Mouse (Mus musculus) Patski (cell line): Measurements from ENCODE around the gene Mst1r. TPM values are rescaled to one million over a fixed set of nuclear protein-coding genes. Genes with fewer than 3 reads are reported as not detected.

ENCODE experiments used
- ATAC-seq: fragments of 100-300 bp; one replicate; pipeline ENCODE4 v1.8.0; 2021
- CTCF ChIA-PET: fragments of 350-600 bp; sonication (Branson Sonifier 250); formaldehyde crosslinking; loops from one replicate; lab custom pipeline; 2022; ENCODE audit warnings: inconsistent platforms; lab: Charles Lee
- POLR2A ChIA-PET: fragments of 350-600 bp; sonication (Branson Sonifier 250); formaldehyde crosslinking; loops from one replicate; lab custom pipeline; 2022; ENCODE audit warnings: antibody characterized with exemption, inconsistent platforms; lab: Charles Lee
- DNase-seq: peaks from one replicate; pipeline ENCODE4 v3.0.0-alpha.2; 2011; ENCODE audit warnings: low read depth, low spot score
- H3K27me3 ChIP-seq: fragments of 371-371 bp; one replicate; pipeline ENCODE4 v1.5.1; 2021
- CTCF ChIP-seq: fragments of 100-300 bp; IDR thresholded peaks from one replicate; pipeline ENCODE4 v1.5.1; 2021
- in situ Hi-C: fragments of 300-500 bp; cut with MboI; formaldehyde crosslinking; loops from 3 replicates; pipeline ENCODE4 v1.11.1; 2018; ENCODE audit warnings: low pct_unique_long_range_greater_than_20kb, mixed read lengths
- polyA plus RNA-seq: library from polyadenylated mRNA; unstranded; gene quantifications from one replicate; pipeline ENCODE4 v1.2.3, GENCODE M21; 2021

Mst1r gene
- polyA plus RNA-seq, 1 experiment from 2014 or later, result 0.12 TPM

GRCm38 (mm10) chr9:107890260-107890659, 16.4 kb upstream of the Mst1r start:
- no peak for TF ChIP-seq CTCF
- ChIA-PET POLR2A (interaction anchor here (1.8 kb wide), 1 partner anchor 18 kb away, joined by 5 read pairs; the partner anchor contains the start of gene Rbm6), CTCF (interaction anchor here (7.8 kb wide), 1 partner anchor 15 kb away, joined by 43 read pairs; the partner anchor contains the start of gene Mst1r)
- ATAC-seq, result no peak
- no peak for DNase-seq
- in situ Hi-C loops, result loop anchor here (5.0 kb wide), 1 partner anchor 167 kb away; no protein-coding TSS in a partner anchor
- no peaks in the 10 kb centered on the region for H3K27me3 ChIP-seq

- H3K27me3 ChIP-seq, result no peaks in the 10 kb centered on the region
- ChIA-PET POLR2A (interaction anchor here (1.8 kb wide), 1 partner anchor 18 kb away, joined by 5 read pairs; the partner anchor contains the start of gene Rbm6), CTCF (interaction anchor here (0.8 to 7.8 kb wide), 3 partner anchors 9 to 71 kb away, joined by 3 to 43 read pairs (median 3); partner anchors contain the start of gene Mst1r)
- TF ChIP-seq CTCF, result peak; percentile 68
- no peak for DNase-seq
- no peak for ATAC-seq
- in situ Hi-C loops, result loop anchor here (5.0 kb wide), 1 partner anchor 166 kb away; no protein-coding TSS in a partner anchor
Observed at GRCm38 (mm10) chr9:107891023-107891422, 15.7 kb upstream of the Mst1r start.

- CTCF ChIA-PET, result no interaction called here
- POLR2A ChIA-PET, result no interaction called here
- in situ Hi-C loops, result no loop called here
- no peak for DNase-seq
- TF ChIP-seq CTCF, result no peak
- H3K27me3 ChIP-seq, result no peaks in the 10 kb centered on the region
- no peak for ATAC-seq
Observed at GRCm38 (mm10) chr9:107898563-107898962, 8.1 kb upstream of the Mst1r start.

DNA sequence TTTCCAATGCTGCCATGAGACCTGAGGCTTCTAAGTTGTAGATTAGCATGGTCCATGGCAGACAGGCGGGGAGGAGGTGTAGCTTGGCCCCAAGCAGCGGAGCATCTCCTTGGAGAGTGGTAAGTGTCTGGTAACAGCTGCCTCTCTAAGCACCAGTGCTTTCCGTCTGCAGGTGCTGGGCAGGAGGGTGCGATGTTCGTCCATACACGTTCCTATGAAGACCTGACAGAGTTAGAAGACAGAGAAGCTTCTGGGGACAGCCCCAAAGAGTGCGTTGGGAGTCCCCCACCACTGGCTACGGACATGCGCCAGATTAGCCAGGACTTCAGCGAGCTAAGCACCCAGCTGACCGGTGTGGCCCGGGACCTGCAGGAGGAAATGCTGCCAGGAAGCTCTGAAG, 6.8 kb upstream of the Mst1r start:
- DNase-seq (no peak), ATAC-seq (no peak)
- ChIA-PET POLR2A (no interaction called here), CTCF (interaction anchor here (0.8 to 1.7 kb wide), 3 partner anchors 9 to 153 kb away, joined by 3 to 4 read pairs (median 3); partner anchors contain the start of gene Amigo3)
- in situ Hi-C loops, result no loop called here
- H3K27me3 ChIP-seq, result no peaks in the 10 kb centered on the region
- no peak for TF ChIP-seq CTCF

DNA sequence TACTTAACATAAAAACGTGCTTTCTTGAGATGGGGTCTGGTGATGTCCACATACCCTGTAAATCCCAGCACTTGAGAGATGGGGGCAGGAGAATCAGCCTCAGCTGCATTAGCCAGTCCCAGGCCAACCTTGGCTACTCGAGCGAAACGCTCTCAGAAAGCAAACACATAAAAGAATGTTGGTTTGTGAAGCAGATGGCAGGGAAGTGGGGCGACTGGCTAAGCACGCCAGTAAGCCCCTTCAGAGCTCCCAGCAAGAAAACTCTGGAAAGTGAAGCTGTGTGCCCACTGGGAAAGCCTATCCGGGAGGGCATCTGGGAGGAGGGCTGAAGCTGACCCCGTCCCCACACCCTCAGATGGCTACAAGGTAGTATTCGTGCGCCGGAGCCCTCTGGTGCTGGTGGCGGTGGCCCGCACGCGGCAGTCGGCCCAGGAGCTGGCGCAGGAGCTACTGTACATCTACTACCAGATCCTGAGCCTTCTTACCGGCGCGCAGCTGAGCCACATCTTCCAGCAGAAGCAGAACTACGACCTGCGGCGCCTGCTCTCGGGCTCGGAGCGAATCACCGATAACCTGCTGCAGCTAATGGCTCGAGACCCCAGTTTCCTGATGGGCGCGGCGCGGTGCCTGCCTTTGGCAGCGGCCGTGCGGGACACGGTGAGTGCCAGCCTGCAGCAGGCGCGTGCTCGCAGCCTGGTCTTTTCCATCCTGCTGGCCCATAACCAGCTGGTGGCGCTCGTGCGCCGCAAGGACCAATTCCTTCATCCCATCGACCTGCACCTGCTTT, 5.6 kb upstream of the Mst1r start:
- ATAC-seq (no peak), DNase-seq (no peak)
- CTCF ChIA-PET, result interaction anchor here (1.7 to 7.9 kb wide), 2 partner anchors 61 to 152 kb away, joined by 4 to 65 read pairs; partner anchors contain the start of gene Amigo3
- POLR2A ChIA-PET, result no interaction called here
- no peaks in the 10 kb centered on the region for H3K27me3 ChIP-seq
- TF ChIP-seq CTCF, result no peak
- in situ Hi-C loops, result no loop called here

GRCm38 (mm10) chr9:107901627-107901914, 5.1 kb upstream of the Mst1r start:
- H3K27me3 ChIP-seq, result no peaks in the 10 kb centered on the region
- ChIA-PET CTCF (interaction anchor here (7.9 kb wide), 1 partner anchor 60 kb away, joined by 65 read pairs; no protein-coding TSS in a partner anchor), POLR2A (no interaction called here)
- DNase-seq (no peak), ATAC-seq (no peak)
- TF ChIP-seq CTCF, result no peak
- in situ Hi-C loops, result no loop called here

GRCm38 (mm10) chr9:107904726-107905125, 1.9 kb upstream of the Mst1r start:
- POLR2A ChIA-PET, result interaction anchor here (1.0 to 1.6 kb wide), 4 partner anchors 12 to 98 kb away, joined by 3 to 4 read pairs (median 4); no protein-coding TSS in a partner anchor
- no peak for TF ChIP-seq CTCF
- no peaks in the 10 kb centered on the region for H3K27me3 ChIP-seq
- DNase-seq, result no peak
- in situ Hi-C loops, result loop anchor here (5.0 kb wide), 1 partner anchor 58 kb away; no protein-coding TSS in a partner anchor
- CTCF ChIA-PET, result interaction anchor here (0.7 to 7.9 kb wide), 26 partner anchors 11 to 162 kb away, joined by 3 to 65 read pairs (median 6); partner anchors contain the start of genes Amigo3, Ip6k1, Mon1a and Uba7
- ATAC-seq, result peak; percentile 46

DNA sequence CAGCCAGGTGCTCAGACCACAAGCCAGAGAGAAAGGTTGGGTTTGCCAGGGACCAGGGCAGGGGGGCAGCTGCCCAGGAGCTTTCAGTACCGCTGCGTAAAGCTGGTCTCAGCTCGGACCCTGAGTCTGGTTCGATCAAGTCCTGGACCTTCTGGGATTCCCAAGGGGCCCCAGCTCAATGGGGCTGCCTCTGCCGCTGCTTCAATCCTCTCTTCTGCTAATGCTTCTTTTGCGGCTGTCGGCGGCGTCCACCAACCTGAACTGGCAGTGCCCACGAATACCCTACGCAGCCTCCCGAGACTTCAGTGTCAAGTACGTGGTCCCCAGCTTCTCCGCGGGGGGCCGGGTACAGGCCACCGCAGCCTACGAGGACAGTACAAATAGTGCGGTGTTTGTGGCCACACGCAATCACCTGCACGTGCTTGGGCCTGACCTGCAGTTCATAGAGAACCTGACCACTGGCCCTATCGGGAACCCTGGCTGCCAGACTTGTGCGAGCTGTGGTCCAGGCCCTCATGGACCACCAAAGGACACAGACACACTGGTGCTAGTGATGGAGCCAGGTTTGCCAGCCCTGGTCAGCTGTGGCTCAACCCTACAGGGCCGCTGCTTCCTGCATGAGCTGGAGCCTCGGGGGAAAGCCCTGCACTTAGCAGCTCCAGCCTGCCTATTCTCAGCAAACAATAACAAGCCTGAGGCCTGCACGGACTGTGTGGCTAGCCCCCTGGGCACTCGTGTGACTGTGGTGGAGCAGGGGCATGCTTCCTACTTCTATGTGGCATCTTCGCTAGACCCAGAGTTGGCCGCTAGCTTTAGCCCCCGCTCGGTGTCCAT, 511 bp downstream of the Mst1r start:
- POLR2A ChIA-PET, result interaction anchor here (1.0 to 1.1 kb wide), 2 partner anchors 10 to 26 kb away, joined by 3 to 4 read pairs; no protein-coding TSS in a partner anchor
- DNase-seq, result no peak
- ATAC-seq, result no peak

DNA sequence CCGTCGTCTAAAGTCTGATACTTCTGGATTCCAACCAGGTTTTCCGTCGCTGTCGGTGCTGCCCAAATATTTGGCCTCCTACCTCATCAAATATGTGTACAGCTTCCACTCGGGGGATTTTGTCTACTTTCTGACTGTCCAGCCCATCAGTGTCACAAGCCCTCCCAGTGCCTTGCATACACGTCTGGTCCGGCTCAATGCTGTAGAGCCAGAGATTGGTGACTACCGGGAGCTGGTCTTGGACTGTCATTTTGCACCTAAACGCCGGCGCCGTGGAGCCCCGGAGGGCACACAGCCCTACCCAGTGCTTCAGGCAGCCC, 1.1 kb downstream of the Mst1r start:
- ATAC-seq, result no peak
- DNase-seq, result no peak
- CTCF ChIA-PET, result interaction anchor here (1.0 to 7.9 kb wide), 4 partner anchors 15 to 59 kb away, joined by 3 to 65 read pairs (median 4); no protein-coding TSS in a partner anchor
- no peak for TF ChIP-seq CTCF
- POLR2A ChIA-PET, result interaction anchor here (1.1 kb wide), 1 partner anchor 25 kb away, joined by 3 read pairs; no protein-coding TSS in a partner anchor
- in situ Hi-C loops, result loop anchor here (5.0 kb wide), 1 partner anchor 55 kb away; no protein-coding TSS in a partner anchor
- no peaks in the 10 kb centered on the region for H3K27me3 ChIP-seq

More for the DNA sequence above, 511 bp downstream of the Mst1r start:
- H3K27me3 ChIP-seq, result no peaks in the 10 kb centered on the region
- in situ Hi-C loops, result loop anchor here (5.0 kb wide), 1 partner anchor 55 kb away; no protein-coding TSS in a partner anchor
- CTCF ChIA-PET, result interaction anchor here (1.0 to 7.9 kb wide), 6 partner anchors 14 to 60 kb away, joined by 3 to 65 read pairs (median 4); no protein-coding TSS in a partner anchor
- TF ChIP-seq CTCF, result no peak
